Mouse (Mus musculus) adrenal gland, adult 8-10 months (tissue): ENCODE measurements around the gene Med18. TPM values are rescaled to one million over a fixed set of nuclear protein-coding genes. Genes with fewer than 3 reads are reported as not detected.
"Not testable (repeated sequence)": the region's sequence is repeated elsewhere in the genome, so short reads cannot be mapped to it uniquely, and the experiment has no call there.

Experiments used
- DNase-seq: peaks from one replicate; pipeline ENCODE4 v3.0.0; 2022
- total RNA-seq, 4 experiments: library from RNA; stranded (reverse); gene quantifications; 2 replicates each; pipeline ENCODE4 v1.2.4; 2022

Gene Med18
- total RNA-seq, 4 experiments from 2014 or later = 7.7 to 11.0 (median 9.6) TPM

- DNase-seq = not testable (repeated sequence)
These were observed 18.4 kb upstream of the Med18 start for GRCm38 (mm10) chr4:132482104-132482503.

GRCm38 (mm10) chr4:132477833-132478232 is 14.1 kb upstream of the Med18 start:
- DNase-seq = no peak

- DNase-seq = peak; percentile 41
These were observed 12.5 kb upstream of the Med18 start for GRCm38 (mm10) chr4:132475895-132476878.

- DNase-seq = peak; percentile 61
These were observed 10.9 kb upstream of the Med18 start for GRCm38 (mm10) chr4:132474631-132475030.

- no peak for DNase-seq
These were observed 9.7 kb upstream of the Med18 start for GRCm38 (mm10) chr4:132473411-132473810.

GRCm38 (mm10) chr4:132469873-132470272 is 6.2 kb upstream of the Med18 start:
- DNase-seq = no peak

- no peak for DNase-seq
These were observed 513 bp upstream of the Med18 start for GRCm38 (mm10) chr4:132464255-132464613.

- DNase-seq = no peak
These were observed 885 bp downstream of the Med18 start for GRCm38 (mm10) chr4:132462836-132463235.

- DNase-seq = no peak
These were observed 3.5 kb downstream of the Med18 start for GRCm38 (mm10) chr4:132460225-132460624.

GRCm38 (mm10) chr4:132455561-132455960 is 8.2 kb downstream of the Med18 start:
- DNase-seq = no peak

GRCm38 (mm10) chr4:132455146-132455545 is 8.6 kb downstream of the Med18 start:
- DNase-seq = no peak

- no peak for DNase-seq
These were observed 9.5 kb downstream of the Med18 start for GRCm38 (mm10) chr4:132454216-132454615.

- DNase-seq = no peak
These were observed 13.9 kb downstream of the Med18 start for GRCm38 (mm10) chr4:132449778-132450177.

- peak; percentile 8 for DNase-seq
These were observed 17.6 kb downstream of the Med18 start for GRCm38 (mm10) chr4:132446105-132446504.

- no peak for DNase-seq
These were observed 19.2 kb downstream of the Med18 start for GRCm38 (mm10) chr4:132444516-132444915.

- no peak for DNase-seq
These were observed 25.9 kb downstream of the Med18 start for GRCm38 (mm10) chr4:132437857-132438256.

GRCm38 (mm10) chr4:132432717-132433372 is 30.9 kb downstream of the Med18 start:
- DNase-seq = no peak

GRCm38 (mm10) chr4:132428022-132428542 is 35.6 kb downstream of the Med18 start:
- DNase-seq = no peak

- DNase-seq = no peak
These were observed 36.2 kb downstream of the Med18 start for GRCm38 (mm10) chr4:132427493-132427892.

- DNase-seq = no peak
These were observed 37.7 kb downstream of the Med18 start for GRCm38 (mm10) chr4:132426021-132426420.

- DNase-seq = no peak
These were observed 39.0 kb downstream of the Med18 start for GRCm38 (mm10) chr4:132424765-132425164.

GRCm38 (mm10) chr4:132421923-132422782 is 41.6 kb downstream of the Med18 start, which contains the start of gene Phactr4:
Gene Phactr4 (minus strand): TSS chr4:132422489.
- DNase-seq = peak; percentile 97
